Mouse (Mus musculus) gastrocnemius, postnatal 25 days (tissue): ENCODE results near the gene Corin. TPM values are rescaled to one million over a fixed set of nuclear protein-coding genes. Genes with fewer than 3 reads are reported as not detected.

Experiments
- DNase-seq: peaks from one replicate; pipeline ENCODE4 v3.0.0; 2022
- long read RNA-seq, 2 experiments: library from polyadenylated mRNA; stranded (forward); transcript quantifications; one replicate each; pipeline ENCODE4 v2.0.0; 2021
- total RNA-seq, 2 experiments: library from RNA; stranded (reverse); gene quantifications; 1 replicate in 1 of 2; 2 replicates in 1 of 2; pipeline ENCODE4 v1.2.3; 2021

Corin gene
- total RNA-seq: under 1 TPM; 0.05 to 0.18 TPM
- long read RNA-seq, experiment 1: 0 reads
- long read RNA-seq, experiment 2: 0 reads

DNA sequence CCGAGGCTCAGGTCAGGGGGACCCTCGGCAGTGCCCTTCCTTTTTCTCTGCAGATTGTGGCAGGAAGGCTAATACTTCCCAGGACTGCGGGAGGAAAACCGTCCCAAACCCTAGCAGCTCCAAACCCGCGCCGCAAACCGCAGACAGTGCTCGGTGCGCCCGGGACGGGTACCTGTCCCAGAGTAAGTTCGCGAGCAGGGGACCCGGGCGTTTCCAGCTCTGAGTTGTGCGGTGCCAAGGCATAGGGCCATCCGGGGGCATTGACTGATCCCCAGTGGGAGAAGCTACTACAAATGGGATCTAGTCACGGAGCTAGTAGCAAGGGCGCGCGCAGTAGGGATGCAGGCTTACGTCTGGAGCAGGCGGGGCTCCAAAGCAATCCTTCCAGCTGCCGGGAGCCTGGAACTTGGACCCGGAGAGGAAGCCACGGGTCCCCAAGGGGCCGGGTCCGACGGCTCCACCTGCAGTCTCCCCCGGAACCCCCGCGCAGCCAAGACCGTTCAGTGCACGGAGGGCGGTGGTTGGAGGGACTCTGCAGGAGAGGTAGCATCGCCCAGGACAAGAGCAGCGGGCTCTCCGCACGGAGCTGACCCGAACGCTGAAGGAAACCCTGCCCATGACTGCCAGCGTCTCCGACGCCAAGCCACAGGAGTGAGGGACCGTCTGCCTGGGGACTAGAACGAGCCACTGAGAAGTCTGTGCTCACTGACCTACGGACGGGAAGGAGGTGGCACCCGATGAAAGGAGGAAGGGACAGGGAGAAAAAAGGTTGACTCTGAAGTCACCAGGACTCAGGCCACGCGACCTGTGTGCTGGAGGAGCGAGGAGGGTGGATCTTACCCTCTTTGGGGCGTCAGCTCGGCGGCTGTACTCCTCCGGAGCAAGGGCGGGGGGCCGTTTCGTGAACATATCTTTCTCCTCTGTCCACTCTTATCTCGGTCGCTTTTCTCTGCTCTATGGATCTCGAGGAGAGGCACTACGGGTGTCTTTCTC is at the start of gene Corin:
Gene Corin, minus strand, starts transcription at position 943 of the 993 bp plus-strand sequence.
- DNase-seq: no peak

GRCm38 (mm10) chr5:72551209-72551608 is 46.9 kb upstream of the Corin start:
- DNase-seq: no peak

GRCm38 (mm10) chr5:72528896-72529295 is 24.6 kb upstream of the Corin start:
- DNase-seq: no peak

GRCm38 (mm10) chr5:72513808-72514207 is 9.5 kb upstream of the Corin start:
- no peak for DNase-seq

DNA sequence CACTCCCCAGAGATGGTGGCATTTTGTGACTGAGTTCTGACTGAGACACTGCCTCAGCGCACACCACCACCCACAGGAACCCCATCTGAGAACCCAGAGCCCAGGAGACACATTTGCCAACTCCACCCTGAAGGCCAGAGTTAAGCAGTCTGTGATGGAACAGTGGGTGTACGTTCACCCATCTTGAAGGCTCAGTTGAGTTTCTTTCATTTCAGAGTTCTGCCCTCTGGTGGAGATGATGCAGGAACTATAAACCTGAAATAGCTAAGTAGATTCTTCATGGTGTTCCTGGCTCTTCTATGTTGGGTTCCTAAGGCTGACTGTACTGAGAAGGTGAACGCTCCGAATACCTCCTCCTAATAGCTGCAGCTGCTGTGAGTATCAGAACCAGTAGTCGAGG is 1.5 kb upstream of the Corin start:
- no peak for DNase-seq

- no peak for DNase-seq
These were observed 1.5 kb downstream of the Corin start for GRCm38 (mm10) chr5:72502778-72503177.

DNA sequence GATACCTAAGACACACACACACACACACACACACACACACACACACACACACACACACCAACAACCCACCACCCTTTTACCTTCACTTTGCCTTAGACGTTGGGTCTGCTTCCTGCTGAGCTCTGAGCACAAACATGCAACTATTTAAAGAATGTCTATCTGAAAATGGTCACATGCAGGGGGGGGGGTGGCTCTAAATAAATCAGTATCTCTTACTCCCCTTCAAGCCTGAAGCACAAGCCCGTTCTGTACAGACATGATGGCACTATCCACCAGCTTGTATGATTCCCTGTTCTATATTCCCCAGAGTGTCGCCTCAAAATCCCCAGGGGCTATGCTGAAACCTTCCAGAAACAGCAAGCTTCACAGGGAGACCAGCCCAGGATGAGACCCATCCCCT is 2.5 kb downstream of the Corin start:
- DNase-seq: no peak

DNA sequence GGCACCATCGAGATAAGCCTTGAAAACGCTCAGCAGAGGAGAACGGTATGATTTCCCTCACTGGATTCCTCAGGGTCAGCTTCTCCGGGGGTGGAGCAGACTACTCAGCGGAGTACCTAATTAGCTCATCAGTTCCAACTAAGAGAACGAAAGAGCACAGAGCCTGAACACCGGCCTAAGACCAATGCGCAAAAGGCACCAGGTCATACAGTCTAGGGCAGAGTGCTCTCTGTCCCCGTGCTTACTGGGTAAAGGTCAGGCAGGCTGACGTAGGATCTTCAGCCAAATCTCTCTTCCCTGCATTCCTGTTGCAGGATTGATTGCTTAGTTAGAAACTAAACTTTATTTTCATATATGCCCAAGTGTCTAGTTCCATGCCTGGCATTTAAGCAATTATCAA is 6.0 kb downstream of the Corin start:
- no peak for DNase-seq

DNA sequence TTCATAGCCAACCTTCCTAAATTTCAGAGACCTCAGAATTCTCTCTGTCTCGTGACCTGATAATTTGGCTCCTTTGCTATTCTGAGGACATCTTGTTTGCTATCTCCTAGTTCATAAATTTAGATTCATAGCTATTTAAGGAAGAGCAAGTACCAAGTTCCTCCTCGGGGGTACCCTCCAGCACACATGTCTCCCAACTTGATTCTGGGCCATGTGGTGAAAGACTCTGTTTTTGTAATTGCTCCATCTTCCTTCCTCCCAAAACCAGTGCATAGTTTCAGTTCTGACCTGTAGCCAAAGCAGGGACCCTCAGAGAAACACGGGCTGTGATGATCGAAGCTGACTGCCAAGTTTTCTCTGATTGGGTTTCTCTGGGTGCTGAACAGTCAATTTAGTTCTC is 7.5 kb downstream of the Corin start:
- DNase-seq: no peak

DNA sequence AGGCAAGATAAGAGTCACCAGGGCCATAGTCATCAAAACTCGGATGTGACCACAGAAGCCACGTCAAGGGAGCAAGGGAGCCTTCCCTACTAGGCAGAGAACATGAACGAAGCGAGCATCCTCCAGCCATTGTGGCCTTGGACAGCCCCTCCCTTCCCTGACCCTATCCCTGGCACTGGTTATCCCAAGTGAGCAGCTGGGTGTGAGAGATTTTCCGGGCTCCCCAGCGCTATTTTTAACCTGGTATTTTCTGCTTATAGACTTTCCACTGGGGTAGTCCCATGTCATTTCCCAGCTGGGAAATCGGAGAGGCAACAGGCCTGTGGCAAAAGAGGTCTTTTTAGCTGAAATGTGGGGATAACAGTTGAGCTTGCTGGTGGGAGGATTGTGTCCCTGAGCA is 10.4 kb downstream of the Corin start:
- no peak for DNase-seq

- no peak for DNase-seq
These were observed 13.0 kb downstream of the Corin start for GRCm38 (mm10) chr5:72491232-72491631.

DNA sequence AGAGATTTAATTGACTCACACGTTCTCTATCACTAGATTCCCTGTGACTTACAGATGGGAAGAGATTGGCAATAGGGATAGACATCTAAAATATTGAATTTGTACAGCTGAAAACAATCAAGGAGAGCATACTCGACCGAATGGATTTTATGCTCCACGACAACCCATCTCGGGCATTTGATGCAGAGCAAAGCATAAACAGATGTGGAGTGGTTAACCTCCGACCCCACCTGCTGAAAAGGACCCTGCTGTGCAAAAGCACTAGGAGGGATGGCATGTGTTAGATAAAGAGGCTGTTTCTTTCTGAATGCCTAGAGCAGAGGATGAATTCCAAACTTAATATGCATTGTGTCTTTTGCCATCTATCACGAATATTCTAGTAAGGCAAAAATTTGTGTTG is 23.8 kb downstream of the Corin start:
- DNase-seq: no peak

DNA sequence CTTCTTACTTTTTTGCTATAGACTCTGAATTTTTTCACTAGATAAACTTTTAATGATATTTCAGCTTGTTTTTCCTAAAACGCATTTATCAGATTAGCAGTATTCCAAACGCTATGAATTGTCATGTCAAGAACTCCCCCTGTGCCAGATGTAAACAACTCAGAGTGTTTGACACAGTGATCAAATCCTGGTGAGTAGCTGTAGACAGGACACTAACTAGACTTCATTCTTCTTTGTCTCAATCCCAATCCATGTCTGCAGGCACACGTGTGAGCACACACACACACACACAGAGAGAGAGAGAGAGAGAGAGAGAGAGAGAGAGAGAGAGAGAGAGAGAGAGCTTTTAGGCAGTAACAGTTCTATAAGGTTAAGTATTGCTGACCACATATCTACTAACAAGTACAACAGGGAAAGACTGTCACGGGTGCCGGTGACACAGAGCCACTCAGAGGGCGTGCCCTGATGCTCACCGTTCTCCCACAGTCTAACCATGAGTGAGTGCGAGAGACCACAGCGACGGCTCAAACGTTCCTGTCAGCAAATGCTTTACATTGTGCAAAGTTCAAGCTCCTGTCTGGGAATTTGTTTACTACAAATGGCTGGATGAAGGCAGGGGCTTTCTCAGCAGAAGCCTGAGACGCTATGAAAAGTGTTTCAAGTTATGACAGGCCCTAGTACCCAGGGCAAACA is 31.8 kb downstream of the Corin start:
- DNase-seq: no peak

GRCm38 (mm10) chr5:72471746-72472145 is 32.5 kb downstream of the Corin start:
- DNase-seq: no peak

DNA sequence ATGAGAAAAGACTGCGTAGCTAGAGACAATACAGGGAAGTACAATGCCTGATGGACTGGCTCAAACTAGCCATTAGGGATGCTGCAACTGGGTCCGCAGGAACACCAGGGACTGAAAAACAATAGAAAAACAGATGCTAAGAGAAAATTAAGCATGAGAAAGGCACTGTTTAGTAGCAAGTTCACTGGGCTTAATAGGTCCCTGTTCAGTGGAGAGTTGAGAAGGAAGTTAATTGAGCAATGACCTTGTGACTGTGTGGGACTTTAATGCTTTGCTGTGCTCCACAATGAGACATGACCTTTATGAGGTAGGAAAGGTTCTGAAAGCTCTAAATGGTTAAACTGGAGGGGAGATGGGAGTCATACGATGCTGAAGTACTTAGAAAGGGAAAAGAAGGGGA is 39.3 kb downstream of the Corin start:
- no peak for DNase-seq

DNA sequence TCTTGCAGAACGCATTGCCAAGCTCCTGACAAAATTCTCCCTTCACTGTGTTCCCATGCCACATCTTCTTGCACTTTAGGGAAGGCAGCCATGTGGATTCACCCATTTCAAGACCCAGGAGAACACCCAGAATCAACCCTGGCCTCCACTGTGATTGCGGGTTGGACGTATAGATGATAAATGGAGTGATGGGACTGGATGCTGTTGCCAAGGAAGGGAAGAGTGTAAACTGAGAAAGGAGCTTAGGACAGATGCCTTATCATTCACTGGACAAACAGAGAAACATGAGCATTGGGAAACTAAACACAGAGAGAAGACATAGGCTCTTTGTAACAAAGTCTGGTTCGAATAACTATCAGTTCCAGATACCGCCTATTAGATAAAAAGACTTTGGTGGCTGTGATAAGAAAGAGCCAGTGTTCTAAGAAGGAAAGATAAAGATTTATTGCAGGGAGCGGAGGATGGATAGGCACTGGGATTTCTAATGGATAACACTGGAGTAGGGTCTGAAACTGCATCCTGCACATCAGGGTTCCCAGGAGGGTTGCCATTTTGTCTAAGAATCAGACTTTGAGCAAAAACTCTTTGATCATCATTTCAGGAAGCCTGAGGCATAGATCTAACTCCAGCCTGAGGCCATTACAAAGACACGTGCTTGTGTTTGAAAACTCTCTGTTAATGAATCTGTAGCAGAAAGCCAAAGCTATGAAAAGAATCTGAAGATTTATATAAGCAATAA is 44.7 kb downstream of the Corin start:
- DNase-seq: no peak

- no peak for DNase-seq
These were observed 50.6 kb downstream of the Corin start for GRCm38 (mm10) chr5:72453690-72454089.

DNA sequence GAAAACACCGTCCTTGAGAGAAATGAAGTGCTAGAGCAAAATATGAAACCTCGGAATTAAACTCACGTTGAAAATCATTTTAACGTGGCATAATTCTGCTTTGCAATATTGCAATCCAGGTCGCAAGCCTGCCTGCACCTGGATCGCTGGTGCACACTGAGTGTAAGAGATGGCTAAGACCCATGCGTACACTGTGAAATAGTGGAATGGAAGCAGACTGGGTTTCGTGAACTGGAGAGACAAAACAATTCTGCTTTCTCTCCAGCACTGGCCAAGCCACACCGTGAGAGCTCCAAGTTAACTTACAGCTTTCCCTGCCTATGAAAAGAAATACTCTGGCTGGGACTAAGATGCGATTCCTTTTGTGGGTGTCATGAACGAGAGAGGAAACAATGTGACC is 51.1 kb downstream of the Corin start:
- no peak for DNase-seq

GRCm38 (mm10) chr5:72452750-72453149 is 51.5 kb downstream of the Corin start:
- no peak for DNase-seq

DNA sequence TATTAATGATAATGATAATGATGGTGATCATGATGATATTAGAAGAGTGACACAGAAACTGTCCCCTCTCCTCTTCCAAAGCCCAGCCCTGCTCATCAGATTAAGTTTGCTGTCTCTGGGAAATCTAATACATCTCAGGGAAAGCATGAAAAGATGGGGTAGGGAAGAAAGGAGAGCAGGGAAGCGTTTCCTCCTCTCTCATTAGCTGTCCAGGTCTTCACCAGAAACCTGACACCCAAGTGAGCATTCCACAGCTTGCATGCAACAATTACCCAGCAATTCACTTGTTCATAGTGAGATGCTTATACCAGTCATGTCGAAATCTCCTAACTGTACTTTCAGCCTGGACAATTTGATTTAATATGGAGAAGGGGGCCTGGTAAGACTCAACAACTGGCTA is 55.4 kb downstream of the Corin start:
- no peak for DNase-seq

DNA sequence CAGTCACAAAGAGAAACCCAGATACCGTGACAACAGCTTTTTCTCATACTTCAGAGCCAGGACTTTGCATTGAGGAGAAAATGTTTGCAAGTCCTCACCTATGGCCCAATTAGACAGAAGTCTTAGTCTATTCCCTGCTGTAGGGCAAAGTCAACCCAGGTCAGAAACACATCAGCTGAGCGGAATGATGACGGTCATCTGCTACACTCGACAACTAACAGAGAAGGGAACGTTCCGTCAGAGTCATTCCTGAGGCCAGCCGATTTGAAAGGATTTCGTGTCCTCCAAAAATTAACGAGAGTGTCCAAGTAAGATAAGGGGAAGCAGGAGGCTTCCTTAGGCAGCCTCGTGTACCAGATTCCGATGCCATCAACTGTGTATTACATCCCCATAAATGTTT is 58.2 kb downstream of the Corin start:
- DNase-seq: no peak

DNA sequence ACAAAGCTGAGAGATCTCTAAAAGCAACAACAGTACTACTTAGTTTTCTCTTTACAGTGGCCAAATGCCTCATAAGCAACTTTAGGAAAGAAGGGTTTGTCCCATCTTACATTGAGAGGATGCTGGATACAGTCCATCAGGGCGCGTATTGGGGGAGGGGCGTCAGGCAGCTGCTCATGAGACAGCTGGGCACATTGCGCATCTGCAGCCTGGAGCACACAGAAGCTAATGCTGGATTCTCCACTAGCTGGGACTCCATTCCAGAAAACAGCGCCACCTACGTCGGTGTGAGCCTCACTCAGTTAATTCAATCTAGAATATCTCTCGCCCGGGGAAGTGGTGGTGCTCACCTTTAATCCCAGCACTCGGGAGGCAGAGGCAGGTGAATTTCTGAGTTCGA is 60.3 kb downstream of the Corin start:
- no peak for DNase-seq

DNA sequence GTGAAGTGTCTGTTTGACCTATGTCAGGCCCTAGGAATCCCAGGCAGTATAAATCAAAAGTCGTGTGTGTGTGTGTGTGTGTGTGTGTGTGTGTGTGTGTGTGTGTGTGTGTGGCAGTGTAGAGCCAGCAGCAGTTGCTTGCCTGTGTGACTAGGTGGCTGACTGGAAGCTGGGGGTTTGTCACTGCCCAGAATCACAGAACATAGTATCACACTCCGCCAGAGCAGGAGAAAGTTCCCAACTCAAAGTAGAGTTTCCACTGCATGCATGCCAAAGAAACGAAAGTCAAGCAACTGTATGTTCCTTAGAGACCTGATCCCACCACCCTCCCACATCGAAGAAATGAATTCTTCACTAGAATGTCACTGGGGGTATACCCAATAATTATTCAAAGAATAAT is 61.3 kb downstream of the Corin start:
- DNase-seq: no peak
